Comparison of ENCODE assay signal across 11 mouse cellular contexts in genomic region chr3:131335117-131335547, GRCm38 (mm10). TPM values are rescaled to one million over a fixed set of nuclear protein-coding genes. Genes with fewer than 3 reads are reported as not detected.
DNase-seq lines count a peak whose midpoint lies in the region; ATAC-seq lines count a peak whose summit lies in the region.
"Had no signal": no experiment of that assay in that cellular context is flagged by ENCODE, and none has a peak within 500 bp of the region (broad histone marks: within the 10 kb centered on the region; RNA-seq: fewer than 3 reads in every experiment).

No protein-coding gene starts in this region.

- no peaks in the 10 kb centered on the region for H3K27me3 ChIP-seq in kidney, embryonic 15.5 days
- H3K27me3 ChIP-seq: hindbrain, embryonic 15.5 days; midbrain, embryonic 12.5 days had no signal

- H3K9ac ChIP-seq in kidney, embryonic 15.5 days: no peak overlapping the region
- H3K9ac ChIP-seq: hindbrain, embryonic 15.5 days; midbrain, embryonic 12.5 days had no signal

- H3K4me2 ChIP-seq in kidney, embryonic 15.5 days: peak overlapping the region; percentile 51
- H3K4me2 ChIP-seq: midbrain, embryonic 12.5 days had no signal

- no peak for DNase-seq in kidney, postnatal 36 days
- DNase-seq in ZHBTc4 (ENCODE audit: low read depth, low spot score): peak; percentile 37
- peak; percentile 54 for DNase-seq in naive thymus-derived CD4-positive, alpha-beta T cell, adult 2 months (ENCODE audit: low read depth)
- no peak for DNase-seq in left cerebral cortex, adult 9 months (ENCODE audit: low spot score in 2 of 2)
- no peak for DNase-seq in urinary bladder, postnatal 14 days (ENCODE audit: low spot score)
- no peak for DNase-seq in cerebellum, postnatal 25 days
- DNase-seq: adrenal gland, adult 8-10 months had no signal

- H3K9me3 ChIP-seq in kidney, embryonic 15.5 days (replicated peaks): no peaks in the 10 kb centered on the region
- H3K9me3 ChIP-seq: hindbrain, embryonic 15.5 days; midbrain, embryonic 12.5 days had no signal

- H3K27ac ChIP-seq in kidney, embryonic 15.5 days: peak overlapping the region; percentile 47; the same call in 1 of the 2 replicates
- H3K27ac ChIP-seq: hindbrain, embryonic 15.5 days; midbrain, embryonic 12.5 days had no signal

- peaks cover 22% of the 10 kb centered on the region for H3K4me1 ChIP-seq in kidney, embryonic 15.5 days
- H3K4me1 ChIP-seq: midbrain, embryonic 12.5 days had no signal

- ATAC-seq in kidney, embryonic 15.5 days (replicated peaks; ENCODE audit: low FRiP score): no peak
- peak; percentile 27 to 39; a peak in 3 of 4 replicates for ATAC-seq in hematopoietic stem cell, adult 5-6 weeks (replicated peaks in 1 of 2; ENCODE audit: insufficient read depth in 1 of 2, low FRiP score in 2 of 2, low TSS enrichment in 1 of 2, low read depth in 1 of 2, poor library complexity in 2 of 2, severe bottlenecking in 2 of 2)

- H3K36me3 ChIP-seq in kidney, embryonic 15.5 days: no peaks in the 10 kb centered on the region; the same call in 1 of the 2 replicates
- H3K36me3 ChIP-seq: hindbrain, embryonic 15.5 days; midbrain, embryonic 12.5 days had no signal

- H3K4me3 ChIP-seq in kidney, embryonic 15.5 days (replicated peaks): no peak overlapping the region
- H3K4me3 ChIP-seq: hindbrain, embryonic 15.5 days; midbrain, embryonic 12.5 days had no signal

- 54% methylated on average over 8 of the region's 8 CpGs for WGBS in kidney, embryonic 15.5 days

RNA-seq across cellular contexts. Expression of gene Cyp2u1, which starts 32.1 kb away (rescaled TPM):
- 2.5 and 3.4 TPM in 2 replicates for polyA plus RNA-seq in kidney, embryonic 15.5 days (2015; fragmentation: Nextera tagmentation; extraction: Ambion mirVana)
- 1.1 and 1.9 TPM in 2 replicates for total RNA-seq in hematopoietic stem cell, adult 5-6 weeks (2017)

Comparison
In these comparisons a context has a peak if more than half of its experiments do, and no peak if none do; other contexts are left out.
1. DNase-seq: peak in ZHBTc4 (single experiment) and naive thymus-derived CD4-positive, alpha-beta T cell, adult 2 months (single experiment); none in kidney, postnatal 36 days (0 of 2), left cerebral cortex, adult 9 months (0 of 2), urinary bladder, postnatal 14 days (single experiment) and cerebellum, postnatal 25 days (0 of 2).